Mouse (Mus musculus) lung, postnatal 0 days (tissue): ENCODE measurements around the gene Gm9913.
A peak's percentile ranks its signal among the peaks of the same experiment; 100 is the strongest.

Experiments
- CTCF ChIP-seq: IDR thresholded peaks from 2 replicates; pipeline ENCODE4 v1.5.1; 2016; ENCODE audit warnings: antibody characterized with exemption, mild to moderate bottlenecking
- EP300 ChIP-seq: IDR thresholded peaks from 2 replicates; pipeline ENCODE4 v1.6.1; 2016; ENCODE audit warnings: antibody characterized with exemption, mild to moderate bottlenecking, control low read depth

DNA sequence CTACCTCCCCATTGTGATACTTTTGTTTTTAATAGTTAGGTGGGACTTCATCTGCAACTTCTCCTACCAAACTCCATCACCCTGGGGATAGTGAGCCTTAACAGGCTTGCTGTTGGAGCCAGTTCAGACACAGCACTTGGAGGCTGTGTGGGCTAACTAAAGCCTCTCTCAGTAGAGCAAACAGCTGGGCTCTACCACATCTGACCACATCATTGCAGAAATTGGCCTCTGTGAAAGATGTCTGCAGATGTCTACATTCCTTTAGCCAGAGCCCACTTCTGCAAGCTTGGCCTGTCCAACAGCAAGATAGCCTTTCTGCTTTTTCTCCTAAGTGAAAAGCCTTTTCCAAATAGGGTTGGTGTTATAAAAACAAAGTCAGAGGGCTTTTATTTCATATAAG lies 20.7 kb upstream of the Gm9913 start:
- TF ChIP-seq EP300, result peak; percentile 33; the same call in 1 of the 2 replicates
- TF ChIP-seq CTCF, result no peak
